15 mouse cellular contexts compared by ENCODE assay signal in the genomic region with DNA sequence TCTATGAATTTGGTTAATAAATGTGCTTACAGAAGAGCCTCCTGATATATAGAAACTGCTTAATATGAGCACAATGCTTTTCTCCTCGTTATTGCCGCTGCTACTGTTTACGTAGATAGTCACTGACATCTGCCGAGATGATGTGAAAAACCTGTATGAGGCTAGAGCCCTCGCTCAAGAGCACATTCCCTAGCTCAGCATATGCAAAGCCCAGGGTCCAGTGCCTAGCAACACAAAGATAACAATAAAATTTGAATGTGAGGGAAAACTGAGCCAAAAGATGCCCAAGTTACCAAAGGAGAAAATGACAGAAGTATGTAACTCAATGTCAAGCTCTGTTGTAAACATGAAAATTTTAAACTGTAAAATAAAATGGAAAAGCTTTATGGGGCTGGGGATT. TPM values are rescaled to one million over a fixed set of nuclear protein-coding genes. Genes with fewer than 3 reads are reported as not detected.
DNase-seq lines count a peak whose midpoint lies in the region; ATAC-seq lines count a peak whose summit lies in the region.
"Had no signal": no experiment of that assay in that cellular context is flagged by ENCODE, and none has a peak within 500 bp of the region (broad histone marks: within the 10 kb centered on the region; RNA-seq: fewer than 3 reads in every experiment).

No protein-coding gene starts in this region.

- no peak for DNase-seq in forebrain, embryonic 11.5 days (ENCODE audit: low spot score)
- no peak for DNase-seq in hindbrain, embryonic 11.5 days (ENCODE audit: low spot score)
- no peak for DNase-seq in cerebellum, postnatal 25 days
- DNase-seq in left cerebral cortex, postnatal 36 days (ENCODE audit: low spot score in 2 of 2): no peak
- DNase-seq: adrenal gland, postnatal 14 days; gastrocnemius, postnatal 10 days; retina, postnatal 1 day had no signal

- no peaks in the 10 kb centered on the region for H3K9me3 ChIP-seq in forebrain, embryonic 12.5 days
- H3K9me3 ChIP-seq in forebrain, embryonic 11.5 days (ENCODE audit: control insufficient read depth, low read length): no peaks in the 10 kb centered on the region
- no peaks in the 10 kb centered on the region for H3K9me3 ChIP-seq in hindbrain, embryonic 13.5 days
- no peaks in the 10 kb centered on the region for H3K9me3 ChIP-seq in hindbrain, embryonic 11.5 days (ENCODE audit: control insufficient read depth, low read length)
- H3K9me3 ChIP-seq in midbrain, embryonic 16.5 days (replicated peaks; ENCODE audit: control insufficient read depth, low read length, poor library complexity, severe bottlenecking): no peaks in the 10 kb centered on the region
- H3K9me3 ChIP-seq: limb, embryonic 12.5 days had no signal

- H3K27ac ChIP-seq in forebrain, embryonic 12.5 days: no peak overlapping the region
- no peak overlapping the region for H3K27ac ChIP-seq in forebrain, embryonic 11.5 days (ENCODE audit: low read depth, low read length)
- H3K27ac ChIP-seq in hindbrain, embryonic 13.5 days: no peak overlapping the region
- no peak overlapping the region for H3K27ac ChIP-seq in hindbrain, embryonic 11.5 days (ENCODE audit: low read depth, low read length)
- H3K27ac ChIP-seq in brown adipose tissue, adult 24 weeks (replicated peaks; ENCODE audit: low read depth, low read length): peak overlapping the region; percentile 61; the same call in 1 of the 2 replicates
- H3K27ac ChIP-seq in midbrain, embryonic 16.5 days (ENCODE audit: low read length): no peak overlapping the region
- H3K27ac ChIP-seq: kidney, postnatal 0 days; limb, embryonic 12.5 days; macrophage had no signal

- no peak overlapping the region for H3K4me3 ChIP-seq in forebrain, embryonic 12.5 days (replicated peaks)
- H3K4me3 ChIP-seq in forebrain, embryonic 11.5 days (ENCODE audit: low read depth, low read length): no peak overlapping the region
- peak overlapping the region; percentile 11; the same call in 1 of the 2 replicates for H3K4me3 ChIP-seq in hindbrain, embryonic 13.5 days
- H3K4me3 ChIP-seq in hindbrain, embryonic 11.5 days (ENCODE audit: low read depth, low read length): no peak overlapping the region
- H3K4me3 ChIP-seq in brown adipose tissue, adult 24 weeks (ENCODE audit: insufficient read depth, low read depth, low read length): no peak overlapping the region
- no peak overlapping the region for H3K4me3 ChIP-seq in midbrain, embryonic 16.5 days (ENCODE audit: low read depth, low read length)
- H3K4me3 ChIP-seq: erythroblast, embryonic 14.5 days; limb, embryonic 12.5 days had no signal

- H3K4me1 ChIP-seq in forebrain, embryonic 12.5 days: peaks cover 55% of the 10 kb centered on the region
- peaks cover 21% of the 10 kb centered on the region; the same call in 1 of the 2 replicates for H3K4me1 ChIP-seq in forebrain, embryonic 11.5 days (replicated peaks; ENCODE audit: control insufficient read depth, insufficient read depth, low read length)
- peaks cover 55% of the 10 kb centered on the region for H3K4me1 ChIP-seq in hindbrain, embryonic 13.5 days (replicated peaks)
- H3K4me1 ChIP-seq in hindbrain, embryonic 11.5 days (replicated peaks; ENCODE audit: control insufficient read depth, insufficient read depth, low read length): no peaks in the 10 kb centered on the region; the same call in 1 of the 2 replicates
- peaks cover 30% of the 10 kb centered on the region for H3K4me1 ChIP-seq in brown adipose tissue, adult 24 weeks (ENCODE audit: control insufficient read depth, insufficient read depth, insufficient read length, low read length)
- peaks cover 48% of the 10 kb centered on the region for H3K4me1 ChIP-seq in midbrain, embryonic 16.5 days (ENCODE audit: control insufficient read depth, insufficient read depth, low read length)

- intact Hi-C loops in left cerebral cortex, postnatal 36 days (cut with DNase I): no loop called here

- no peaks in the 10 kb centered on the region for H3K36me3 ChIP-seq in forebrain, embryonic 12.5 days (replicated peaks)
- no peaks in the 10 kb centered on the region for H3K36me3 ChIP-seq in forebrain, embryonic 11.5 days (ENCODE audit: control insufficient read depth, insufficient read depth, low read length)
- H3K36me3 ChIP-seq in hindbrain, embryonic 13.5 days: no peaks in the 10 kb centered on the region
- H3K36me3 ChIP-seq in hindbrain, embryonic 11.5 days (ENCODE audit: control insufficient read depth, insufficient read depth, low read length): no peaks in the 10 kb centered on the region
- no peaks in the 10 kb centered on the region for H3K36me3 ChIP-seq in midbrain, embryonic 16.5 days (ENCODE audit: control insufficient read depth, insufficient read depth, low read length)
- H3K36me3 ChIP-seq: limb, embryonic 12.5 days had no signal

- H3K9ac ChIP-seq in forebrain, embryonic 12.5 days: no peak overlapping the region
- H3K9ac ChIP-seq in forebrain, embryonic 11.5 days (ENCODE audit: low read length): no peak overlapping the region
- 0 out of 2 replicates have a peak overlapping the region, but pooled peaks have one; percentile 29 for H3K9ac ChIP-seq in hindbrain, embryonic 13.5 days
- no peak overlapping the region for H3K9ac ChIP-seq in hindbrain, embryonic 11.5 days (ENCODE audit: low read depth, low read length)
- no peak overlapping the region for H3K9ac ChIP-seq in midbrain, embryonic 16.5 days (ENCODE audit: low read depth, low read length)
- H3K9ac ChIP-seq: limb, embryonic 12.5 days had no signal

- no peaks in the 10 kb centered on the region for H3K27me3 ChIP-seq in forebrain, embryonic 12.5 days
- H3K27me3 ChIP-seq in forebrain, embryonic 11.5 days (ENCODE audit: control insufficient read depth, insufficient read depth, low read length): no peaks in the 10 kb centered on the region
- no peaks in the 10 kb centered on the region for H3K27me3 ChIP-seq in hindbrain, embryonic 13.5 days
- H3K27me3 ChIP-seq in hindbrain, embryonic 11.5 days (ENCODE audit: control insufficient read depth, insufficient read depth, low read length): no peaks in the 10 kb centered on the region
- no peaks in the 10 kb centered on the region for H3K27me3 ChIP-seq in midbrain, embryonic 16.5 days (ENCODE audit: control insufficient read depth, insufficient read depth, low read depth, low read length)
- H3K27me3 ChIP-seq: limb, embryonic 12.5 days had no signal

- H3K4me2 ChIP-seq in forebrain, embryonic 12.5 days: peak overlapping the region; percentile 32; the same call in 1 of the 2 replicates
- H3K4me2 ChIP-seq in forebrain, embryonic 11.5 days (ENCODE audit: low read depth, low read length, severe bottlenecking): no peak overlapping the region
- H3K4me2 ChIP-seq in hindbrain, embryonic 13.5 days: peak overlapping the region; percentile 44
- no peak overlapping the region for H3K4me2 ChIP-seq in hindbrain, embryonic 11.5 days (replicated peaks; ENCODE audit: low read depth, low read length)
- H3K4me2 ChIP-seq in midbrain, embryonic 16.5 days (ENCODE audit: low read length): peak overlapping the region; percentile 33; the same call in 1 of the 2 replicates
- H3K4me2 ChIP-seq: limb, embryonic 12.5 days had no signal

- WGBS in forebrain, embryonic 12.5 days: 45% methylated on average over 5 of the region's 5 CpGs
- 66% methylated on average over 5 of the region's 5 CpGs for WGBS in forebrain, embryonic 11.5 days
- 36% methylated on average over 5 of the region's 5 CpGs for WGBS in hindbrain, embryonic 13.5 days
- WGBS in hindbrain, embryonic 11.5 days: 67% methylated on average over 5 of the region's 5 CpGs
- WGBS in midbrain, embryonic 16.5 days: 41% methylated on average over 5 of the region's 5 CpGs

- ATAC-seq in forebrain, embryonic 12.5 days (ENCODE audit: low FRiP score): no peak
- ATAC-seq in forebrain, embryonic 11.5 days (replicated peaks; ENCODE audit: low FRiP score): no peak
- no peak for ATAC-seq in hindbrain, embryonic 13.5 days (ENCODE audit: low FRiP score)
- ATAC-seq in hindbrain, embryonic 11.5 days (ENCODE audit: low FRiP score): no peak
- no peak for ATAC-seq in midbrain, embryonic 16.5 days

RNA-seq across cellular contexts. Expression of a gene that starts 4.0 kb away (rescaled TPM):
- 123 and 124 TPM in 2 replicates for polyA plus RNA-seq in forebrain, embryonic 12.5 days (2016; fragmentation: Nextera tagmentation; extraction: Ambion mirVana)
- 93.3 and 96.4 TPM in 2 replicates for polyA plus RNA-seq in forebrain, embryonic 11.5 days (2014; fragmentation: Nextera tagmentation; extraction: Ambion mirVana)
- polyA plus RNA-seq in hindbrain, embryonic 13.5 days (2015; fragmentation: Nextera tagmentation; extraction: Ambion mirVana): 155 and 169 TPM in 2 replicates
- polyA plus RNA-seq in hindbrain, embryonic 11.5 days (2014; fragmentation: Nextera tagmentation; extraction: Ambion mirVana): 113 and 173 TPM in 2 replicates
- 59.4 and 63.5 TPM in 2 replicates for polyA plus RNA-seq in brown adipose tissue, adult 24 weeks (2012; ENCODE audit: insufficient read depth, insufficient read length, missing spikeins)
- 118 and 142 TPM in 2 replicates for polyA plus RNA-seq in midbrain, embryonic 16.5 days (2015; fragmentation: Nextera tagmentation; extraction: Ambion mirVana)
- 100 to 1,000 TPM; 448 to 452 TPM for total RNA-seq in left cerebral cortex, postnatal 36 days (2021)
- polyA plus RNA-seq: erythroblast, embryonic 14.5 days had no signal

Comparison
In these comparisons a context has a peak if more than half of its experiments do, and no peak if none do; other contexts are left out.
1. H3K4me2 ChIP-seq: peak in forebrain, embryonic 12.5 days (single experiment), hindbrain, embryonic 13.5 days (single experiment) and midbrain, embryonic 16.5 days (single experiment); none in forebrain, embryonic 11.5 days (single experiment) and hindbrain, embryonic 11.5 days (single experiment).